Mouse (Mus musculus): Measurements from ENCODE around the gene F5. TPM values are rescaled to one million over a fixed set of nuclear protein-coding genes. Genes with fewer than 3 reads are reported as not detected.

F5 gene
- total and polyA plus RNA-seq, 3 experiments, result not detected

Other genes with a start within 250 kb of the F5 start
- 11.0 and 12.2 TPM in 2 replicates for gene Scyl3, start 222.7 kb upstream of the F5 start, total RNA-seq (2012; rRNA removed)
- gene Scyl3, start 222.7 kb upstream of the F5 start, polyA plus RNA-seq (2012; ENCODE audit: insufficient read depth in 1 of 2, insufficient read length in 2 of 2, low read depth in 1 of 2, low replicate concordance in 2 of 2, missing spikeins in 1 of 2), result 10 to 100 TPM; 21.2 to 55.7 TPM
- gene BC055324, start 157.0 kb upstream of the F5 start, total RNA-seq (2012; rRNA removed), result 19.2 and 21.5 TPM in 2 replicates
- 10 to 100 TPM in 1 of 2 experiments, not detected in 1; 21.4 TPM for gene BC055324, start 157.0 kb upstream of the F5 start, polyA plus RNA-seq (2012; ENCODE audit: insufficient read depth in 1 of 2, insufficient read length in 2 of 2, low read depth in 1 of 2, low replicate concordance in 2 of 2, missing spikeins in 1 of 2)
- 6.9 and 7.1 TPM in 2 replicates for gene Mettl18, start 156.9 kb upstream of the F5 start, total RNA-seq (2012; rRNA removed)
- 1 to 10 TPM in 1 of 2 experiments, not detected in 1; 5.8 TPM for gene Mettl18, start 156.9 kb upstream of the F5 start, polyA plus RNA-seq (2012; ENCODE audit: insufficient read depth in 1 of 2, insufficient read length in 2 of 2, low read depth in 1 of 2, low replicate concordance in 2 of 2, missing spikeins in 1 of 2)
- gene Sele, start 103.6 kb upstream of the F5 start, total RNA-seq (2012; rRNA removed), result not detected in 2 replicates
- not detected for gene Sele, start 103.6 kb upstream of the F5 start, polyA plus RNA-seq (2012; ENCODE audit: insufficient read depth in 1 of 2, insufficient read length in 2 of 2, low read depth in 1 of 2, low replicate concordance in 2 of 2, missing spikeins in 1 of 2)
- not detected in 2 replicates for gene Sell, start 89.9 kb upstream of the F5 start, total RNA-seq (2012; rRNA removed)
- gene Sell, start 89.9 kb upstream of the F5 start, polyA plus RNA-seq (2012; ENCODE audit: insufficient read depth in 1 of 2, insufficient read length in 2 of 2, low read depth in 1 of 2, low replicate concordance in 2 of 2, missing spikeins in 1 of 2), result under 1 TPM in 1 of 2 experiments, not detected in 1; 0.04 TPM
- not detected in 2 replicates for gene Selp, start 36.6 kb upstream of the F5 start, total RNA-seq (2012; rRNA removed)
- gene Selp, start 36.6 kb upstream of the F5 start, polyA plus RNA-seq (2012; ENCODE audit: insufficient read depth in 1 of 2, insufficient read length in 2 of 2, low read depth in 1 of 2, low replicate concordance in 2 of 2, missing spikeins in 1 of 2), result not detected
- 9.7 TPM in 2 replicates for gene Slc19a2, start 97.2 kb downstream of the F5 start, total RNA-seq (2012; rRNA removed)
- 10 to 100 TPM in 1 of 2 experiments, 1 to 10 TPM in 1; 9.0 to 54.2 TPM for gene Slc19a2, start 97.2 kb downstream of the F5 start, polyA plus RNA-seq (2012; ENCODE audit: insufficient read depth in 1 of 2, insufficient read length in 2 of 2, low read depth in 1 of 2, low replicate concordance in 2 of 2, missing spikeins in 1 of 2)
- 11.0 and 13.0 TPM in 2 replicates for gene Ccdc181, start 123.7 kb downstream of the F5 start, total RNA-seq (2012; rRNA removed)
- 10 to 100 TPM in 1 of 2 experiments, not detected in 1; 15.8 TPM for gene Ccdc181, start 123.7 kb downstream of the F5 start, polyA plus RNA-seq (2012; ENCODE audit: insufficient read depth in 1 of 2, insufficient read length in 2 of 2, low read depth in 1 of 2, low replicate concordance in 2 of 2, missing spikeins in 1 of 2)
- gene Nme7, start 152.3 kb downstream of the F5 start, total RNA-seq (2012; rRNA removed), result 27.6 and 28.7 TPM in 2 replicates
- 10 to 100 TPM in 1 of 2 experiments, not detected in 1; 23.2 TPM for gene Nme7, start 152.3 kb downstream of the F5 start, polyA plus RNA-seq (2012; ENCODE audit: insufficient read depth in 1 of 2, insufficient read length in 2 of 2, low read depth in 1 of 2, low replicate concordance in 2 of 2, missing spikeins in 1 of 2)
- gene Blzf1, start 155.7 kb downstream of the F5 start, total RNA-seq (2012; rRNA removed), result 14.1 and 18.2 TPM in 2 replicates
- gene Blzf1, start 155.7 kb downstream of the F5 start, polyA plus RNA-seq (2012; ENCODE audit: insufficient read depth in 1 of 2, insufficient read length in 2 of 2, low read depth in 1 of 2, low replicate concordance in 2 of 2, missing spikeins in 1 of 2), result 10 to 100 TPM in 1 of 2 experiments, not detected in 1; 17.1 TPM

Measured in MEL (cell line).